Mouse (Mus musculus) lung, postnatal 0 days (tissue): Measurements from ENCODE around the gene Pou5f1. TPM values are rescaled to one million over a fixed set of nuclear protein-coding genes. Genes with fewer than 3 reads are reported as not detected.

Experiments
- ATAC-seq: fragments of 200-750 bp; cut with Nextera tagmentation; 2 replicates; pipeline ENCODE4 v1.8.0; 2017; ENCODE audit warnings: moderate library complexity
- DNase-seq: peaks from one replicate; pipeline ENCODE4 v3.0.0-alpha.2; 2016; ENCODE audit warnings: low spot score
- H3K27ac ChIP-seq: fragments of 300-500 bp; sonication (generic); 2 replicates; pipeline ENCODE4 v1.5.1; 2014; ENCODE audit warnings: antibody characterized with exemption, mild to moderate bottlenecking, low read length, mixed read lengths
- H3K27me3 ChIP-seq: fragments of 300-500 bp; sonication (generic); replicated peaks from 2 replicates; pipeline ENCODE4 v1.6.1; 2014; ENCODE audit warnings: low read length, mixed read lengths; ENCODE audit not compliant: insufficient read depth
- H3K36me3 ChIP-seq: fragments of 300-500 bp; sonication (generic); 2 replicates; pipeline ENCODE4 v1.6.1; 2014; ENCODE audit warnings: low read length, mixed read lengths; ENCODE audit not compliant: insufficient read depth
- H3K4me1 ChIP-seq: fragments of 300-500 bp; sonication (generic); 2 replicates; pipeline ENCODE4 v1.6.1; 2014; ENCODE audit warnings: antibody characterized with exemption, low read depth, low read length, mixed read lengths; ENCODE audit not compliant: insufficient read depth
- H3K4me2 ChIP-seq: fragments of 300-500 bp; sonication (generic); replicated peaks from 2 replicates; pipeline ENCODE4 v1.6.1; 2014; ENCODE audit warnings: low read depth, mild to moderate bottlenecking, low read length, moderate library complexity, mixed read lengths
- H3K4me3 ChIP-seq: fragments of 300-500 bp; sonication (generic); 2 replicates; pipeline ENCODE4 v1.5.1; 2014; ENCODE audit warnings: low read depth, low read length
- H3K9ac ChIP-seq: fragments of 300-500 bp; sonication (generic); replicated peaks from 2 replicates; pipeline ENCODE4 v1.6.1; 2014; ENCODE audit warnings: low read depth, mild to moderate bottlenecking
- H3K9me3 ChIP-seq: fragments of 300-500 bp; sonication (generic); 2 replicates; pipeline ENCODE4 v1.6.1; 2016; ENCODE audit warnings: low read length, mixed read lengths
- CTCF ChIP-seq: IDR thresholded peaks from 2 replicates; pipeline ENCODE4 v1.5.1; 2016; ENCODE audit warnings: antibody characterized with exemption, mild to moderate bottlenecking
- EP300 ChIP-seq: IDR thresholded peaks from 2 replicates; pipeline ENCODE4 v1.6.1; 2016; ENCODE audit warnings: antibody characterized with exemption, mild to moderate bottlenecking, control low read depth
- WGBS: fragments of 180-500 bp; shearing (Covaris S2); extraction: QIAGEN DNeasy Blood & Tissue Kit; methylation state at CpG from one replicate; pipeline ENCODE4 v1.1.7; 2014; 5-methylcytosine and 5-hydroxymethylcytosine counted together
- polyA plus RNA-seq: library from polyadenylated mRNA; unstranded; fragments of >200 nt; fragmentation: Nextera tagmentation; extraction: Ambion mirVana; gene quantifications from 2 replicates; pipeline ENCODE4 v1.2.1, GENCODE M21; 2015

Pou5f1 gene
- polyA plus RNA-seq, 1 experiment from 2014 or later, result not detected

DNA sequence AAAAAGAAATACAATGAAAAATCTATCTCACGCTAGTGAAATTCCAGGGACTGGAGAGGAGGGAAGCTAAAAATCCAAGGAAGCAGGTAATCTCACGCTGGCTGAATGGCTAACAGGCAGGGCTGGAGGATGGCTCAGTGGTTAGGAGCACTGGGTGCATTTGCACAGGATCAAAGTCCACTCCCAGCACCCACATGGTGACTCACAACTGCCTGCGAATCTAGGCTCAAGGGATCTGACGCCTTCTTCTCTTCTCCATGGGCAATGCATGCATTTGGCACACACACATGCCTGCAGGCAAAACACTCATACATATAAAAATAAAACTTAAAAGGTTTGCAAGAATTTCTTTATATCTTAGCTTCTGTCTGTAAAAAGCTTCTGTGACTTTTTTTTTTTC, 31.6 kb downstream of the Pou5f1 start:
- no peak for DNase-seq
- H3K9ac ChIP-seq, result no peak overlapping the region
- no peak overlapping the region for H3K4me3 ChIP-seq
- H3K4me2 ChIP-seq, result no peak overlapping the region
- no peaks in the 10 kb centered on the region for H3K36me3 ChIP-seq
- H3K9me3 ChIP-seq, result no peaks in the 10 kb centered on the region
- no peaks in the 10 kb centered on the region; the same call in 1 of the 2 replicates for H3K27me3 ChIP-seq
- TF ChIP-seq EP300 (no peak), CTCF (no peak)
- 82% methylated on average over 4 of the region's 4 CpGs for WGBS
- no peak for ATAC-seq
- H3K4me1 ChIP-seq, result no peaks in the 10 kb centered on the region
- no peak overlapping the region for H3K27ac ChIP-seq

DNA sequence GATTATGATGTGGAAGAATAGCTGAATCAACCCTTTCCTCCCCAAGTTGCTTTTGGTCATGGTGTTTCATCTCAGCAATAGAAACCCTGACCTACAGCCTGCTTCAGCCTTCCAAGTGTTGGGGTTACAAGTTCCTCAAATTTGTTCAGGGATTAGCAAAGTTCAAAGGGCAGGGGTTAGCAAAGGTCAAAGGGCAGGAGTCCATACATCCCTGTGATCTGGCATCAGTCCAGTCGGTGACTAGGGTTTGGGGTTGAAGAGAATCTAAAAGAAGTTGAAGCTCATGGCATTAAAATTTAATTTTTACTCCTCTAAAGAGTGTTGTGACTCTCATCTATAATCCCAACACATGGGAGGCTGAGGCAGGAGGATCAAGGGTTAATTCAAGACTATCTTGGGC, 32.7 kb downstream of the Pou5f1 start:
- ATAC-seq (no peak), DNase-seq (no peak)
- Histone ChIP-seq H3K4me1 (no peaks in the 10 kb centered on the region), H3K9ac (no peak overlapping the region), H3K9me3 (no peaks in the 10 kb centered on the region), H3K27ac (no peak overlapping the region), H3K4me2 (no peak overlapping the region), H3K36me3 (no peaks in the 10 kb centered on the region), H3K4me3 (no peak overlapping the region), H3K27me3 (no peaks in the 10 kb centered on the region; the same call in 1 of the 2 replicates)
- TF ChIP-seq CTCF, result no peak
- TF ChIP-seq EP300, result no peak
- WGBS, result 88% methylated on average over 1 of the region's 1 CpGs

DNA sequence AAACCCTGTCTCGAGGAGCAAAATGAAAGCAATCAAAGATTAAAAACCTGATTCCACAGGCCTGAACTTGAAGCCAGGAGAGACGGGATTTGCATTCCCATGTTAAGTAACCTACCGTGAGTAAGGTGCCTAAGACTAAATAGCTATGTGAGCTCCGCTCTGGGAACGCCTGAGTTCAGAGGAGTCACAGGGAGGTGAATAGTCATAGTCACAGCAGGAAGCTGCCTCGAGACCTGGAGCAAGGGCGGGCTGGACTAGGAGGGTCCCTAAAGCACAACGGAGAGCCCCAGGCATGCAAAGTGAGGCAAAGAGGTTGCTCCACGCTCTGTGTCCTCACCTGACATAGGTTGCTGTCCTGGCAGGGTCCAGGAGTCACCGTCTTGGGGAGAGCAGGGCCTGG, 33.7 kb downstream of the Pou5f1 start:
- 52% methylated on average over 10 of the region's 10 CpGs for WGBS
- Histone ChIP-seq H3K4me3 (no peak overlapping the region), H3K27me3 (no peaks in the 10 kb centered on the region; the same call in 1 of the 2 replicates), H3K36me3 (no peaks in the 10 kb centered on the region), H3K9me3 (no peaks in the 10 kb centered on the region), H3K4me2 (no peak overlapping the region), H3K27ac (no peak overlapping the region), H3K4me1 (0 out of 2 replicates have a peak, but pooled peaks cover 3% of the 10 kb centered on the region), H3K9ac (no peak overlapping the region)
- ATAC-seq (no peak), DNase-seq (no peak)
- TF ChIP-seq EP300, result no peak
- no peak for TF ChIP-seq CTCF

DNA sequence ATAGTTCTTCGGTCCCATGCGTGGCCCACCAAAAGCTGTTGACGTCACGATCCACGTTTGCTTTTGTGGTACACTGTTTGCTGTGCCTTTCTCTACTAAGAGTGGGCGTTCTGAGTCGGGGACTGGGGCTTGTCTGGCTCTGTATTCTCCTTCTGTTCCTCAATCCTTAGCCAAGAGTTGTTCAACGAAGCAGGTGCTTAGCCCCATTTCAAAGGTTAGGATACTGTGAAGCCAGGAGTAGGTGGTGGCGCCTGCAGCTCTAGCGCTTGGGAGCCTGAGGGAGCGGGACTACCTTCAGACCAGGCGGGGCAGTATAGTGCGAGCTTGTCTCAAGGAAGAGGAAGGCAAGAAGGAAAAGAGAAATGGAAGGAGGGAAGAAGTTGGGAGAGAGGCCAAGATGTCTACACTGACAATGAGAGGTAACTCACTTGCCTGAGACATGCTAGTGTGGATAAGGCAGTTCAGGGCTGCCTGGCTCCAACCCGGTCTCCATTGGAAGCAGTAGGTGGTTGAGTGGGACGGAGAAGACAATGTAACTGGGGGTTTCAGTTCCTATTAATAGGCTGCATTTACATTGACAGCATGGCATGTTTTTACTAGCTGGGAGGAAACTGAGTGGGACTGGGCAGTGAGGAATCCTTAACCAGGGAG, 37.1 kb downstream of the Pou5f1 start:
- H3K4me3 ChIP-seq, result no peak overlapping the region
- WGBS, result 74% methylated on average over 15 of the region's 15 CpGs
- ATAC-seq, result no peak
- no peaks in the 10 kb centered on the region for H3K36me3 ChIP-seq
- H3K4me1 ChIP-seq, result 0 out of 2 replicates have a peak, but pooled peaks cover 3% of the 10 kb centered on the region
- no peak overlapping the region for H3K9ac ChIP-seq
- no peak overlapping the region for H3K27ac ChIP-seq
- H3K9me3 ChIP-seq, result no peaks in the 10 kb centered on the region
- H3K27me3 ChIP-seq, result no peaks in the 10 kb centered on the region; the same call in 1 of the 2 replicates
- H3K4me2 ChIP-seq, result no peak overlapping the region
- DNase-seq, result no peak
- TF ChIP-seq EP300, result no peak
- no peak for TF ChIP-seq CTCF

DNA sequence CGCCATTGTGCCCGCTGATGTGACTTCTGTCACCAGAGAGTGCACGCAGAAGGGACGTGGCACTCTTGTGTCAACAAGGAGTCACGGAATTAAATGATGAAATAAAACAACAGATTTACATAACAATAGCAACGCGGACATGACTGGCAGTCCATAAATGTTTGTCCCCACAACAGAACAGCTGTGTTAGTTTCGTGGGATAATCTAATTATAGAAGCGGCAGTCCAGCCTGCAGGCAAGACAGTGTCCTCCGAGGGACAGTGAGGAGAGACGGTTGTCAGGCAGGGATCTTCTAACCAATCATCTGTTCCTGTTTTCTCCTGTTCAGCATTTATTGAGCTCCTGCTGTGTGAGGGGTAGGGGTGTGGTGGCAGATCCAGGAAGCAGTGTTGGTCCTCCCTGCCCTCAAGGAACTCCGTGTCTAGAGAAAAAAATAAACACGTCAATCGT, 37.6 kb downstream of the Pou5f1 start:
- Histone ChIP-seq H3K4me1 (peaks cover 4% of the 10 kb centered on the region; the same call in 1 of the 2 replicates), H3K4me3 (no peak overlapping the region), H3K27ac (no peak overlapping the region), H3K9me3 (no peaks in the 10 kb centered on the region), H3K36me3 (no peaks in the 10 kb centered on the region), H3K27me3 (no peaks in the 10 kb centered on the region), H3K4me2 (no peak overlapping the region), H3K9ac (no peak overlapping the region)
- DNase-seq, result peak; percentile 60
- ATAC-seq, result peak; percentile 58
- 38% methylated on average over 14 of the region's 14 CpGs for WGBS
- TF ChIP-seq EP300 (no peak), CTCF (no peak)

DNA sequence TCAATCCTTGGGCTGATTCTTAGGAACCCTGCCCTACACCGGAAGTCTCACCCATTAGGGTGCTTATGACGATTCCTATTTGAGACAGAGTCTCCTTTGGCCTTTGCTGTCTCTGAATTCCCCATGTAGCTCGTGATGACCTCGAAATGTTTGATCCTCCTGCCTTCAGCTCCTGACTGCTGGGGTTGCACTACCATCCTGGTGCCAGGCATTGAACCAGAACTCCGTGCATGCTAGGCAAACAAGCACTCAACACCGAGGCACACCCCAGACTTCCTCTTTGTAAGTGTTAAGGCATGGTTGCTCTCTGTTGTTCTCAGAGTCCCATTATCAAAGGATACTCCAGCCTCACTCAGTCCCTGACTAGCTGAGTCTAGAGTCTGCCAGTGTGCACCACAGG, 38.2 kb downstream of the Pou5f1 start:
- 54% methylated on average over 6 of the region's 6 CpGs for WGBS

More for the DNA sequence above, 38.2 kb downstream of the Pou5f1 start:
- H3K9me3 ChIP-seq, result no peaks in the 10 kb centered on the region
- peaks cover 9% of the 10 kb centered on the region for H3K4me1 ChIP-seq
- no peaks in the 10 kb centered on the region for H3K36me3 ChIP-seq
- H3K9ac ChIP-seq, result no peak overlapping the region
- no peak overlapping the region for H3K4me2 ChIP-seq
- TF ChIP-seq EP300 (no peak), CTCF (no peak)
- DNase-seq (no peak), ATAC-seq (no peak)
- no peaks in the 10 kb centered on the region for H3K27me3 ChIP-seq
- H3K27ac ChIP-seq, result no peak overlapping the region
- H3K4me3 ChIP-seq, result no peak overlapping the region
